Mouse (Mus musculus) Patski (cell line): ENCODE data around the gene Mbtps2. TPM values are rescaled to one million over a fixed set of nuclear protein-coding genes. Genes with fewer than 3 reads are reported as not detected.
A peak's percentile ranks its signal among the peaks of the same experiment; 100 is the strongest.

Source experiments
- ATAC-seq: fragments of 100-300 bp; one replicate; pipeline ENCODE4 v1.8.0; 2021
- CTCF ChIA-PET: fragments of 350-600 bp; sonication (Branson Sonifier 250); formaldehyde crosslinking; loops from one replicate; lab custom pipeline; 2022; ENCODE audit warnings: inconsistent platforms; lab: Charles Lee
- POLR2A ChIA-PET: fragments of 350-600 bp; sonication (Branson Sonifier 250); formaldehyde crosslinking; loops from one replicate; lab custom pipeline; 2022; ENCODE audit warnings: antibody characterized with exemption, inconsistent platforms; lab: Charles Lee
- DNase-seq: peaks from one replicate; pipeline ENCODE4 v3.0.0-alpha.2; 2011; ENCODE audit warnings: low read depth, low spot score
- H3K27me3 ChIP-seq: fragments of 371-371 bp; one replicate; pipeline ENCODE4 v1.5.1; 2021
- CTCF ChIP-seq: fragments of 100-300 bp; IDR thresholded peaks from one replicate; pipeline ENCODE4 v1.5.1; 2021
- in situ Hi-C: fragments of 300-500 bp; cut with MboI; formaldehyde crosslinking; loops from 3 replicates; pipeline ENCODE4 v1.11.1; 2018; ENCODE audit warnings: low pct_unique_long_range_greater_than_20kb, mixed read lengths
- polyA plus RNA-seq: library from polyadenylated mRNA; unstranded; gene quantifications from one replicate; pipeline ENCODE4 v1.2.3, GENCODE M21; 2021

The Mbtps2 gene
- polyA plus RNA-seq, 1 experiment from 2014 or later = 30.9 TPM

DNA sequence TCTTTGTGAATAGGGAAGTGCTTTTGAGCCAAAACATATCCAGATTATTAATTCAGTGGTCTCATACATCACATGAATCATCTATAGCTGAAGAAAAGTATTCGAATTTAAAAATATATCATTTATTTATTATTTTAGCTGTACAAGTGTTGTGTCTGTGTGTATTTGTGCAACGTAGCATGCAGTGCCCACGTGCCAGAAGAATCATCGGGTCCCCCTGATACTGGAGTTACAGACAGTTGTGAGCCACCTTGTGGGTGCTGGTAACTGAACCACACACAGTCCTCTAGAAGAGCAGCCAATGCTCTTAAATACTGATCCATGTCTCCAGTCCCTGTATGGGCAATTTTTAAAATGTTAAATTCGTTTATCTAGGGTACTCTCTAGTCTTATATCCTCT is 92.1 kb downstream of the Mbtps2 start:
- ATAC-seq = no peak
- no peak for DNase-seq
- ChIA-PET CTCF (no interaction called here), POLR2A (no interaction called here)
- in situ Hi-C loops = no loop called here
- H3K27me3 ChIP-seq = peaks cover 18% of the 10 kb centered on the region
- no peak for TF ChIP-seq CTCF

DNA sequence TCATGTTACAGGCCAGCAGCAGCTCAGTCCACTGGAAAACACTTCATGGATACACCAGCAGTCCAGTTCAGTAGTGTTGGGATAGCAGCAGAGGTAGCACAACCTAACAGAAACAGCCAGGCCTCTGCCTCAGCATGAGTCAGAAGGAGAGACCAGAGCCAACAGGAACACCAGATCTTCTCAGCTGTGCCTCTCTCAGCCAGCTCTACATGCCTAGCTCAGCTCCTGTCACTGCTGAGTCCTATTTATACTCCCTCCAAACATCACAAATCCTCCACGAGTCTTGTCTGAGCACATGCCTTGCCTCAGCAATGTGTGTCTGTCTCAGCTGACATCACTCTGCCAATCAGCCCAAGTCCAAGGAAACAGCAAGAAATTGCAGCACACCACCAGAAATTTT is 94.0 kb downstream of the Mbtps2 start:
- CTCF ChIA-PET = no interaction called here
- POLR2A ChIA-PET = no interaction called here
- H3K27me3 ChIP-seq = peaks cover 24% of the 10 kb centered on the region
- in situ Hi-C loops = no loop called here
- no peak for TF ChIP-seq CTCF
- DNase-seq = no peak
- peak; percentile 44 for ATAC-seq

DNA sequence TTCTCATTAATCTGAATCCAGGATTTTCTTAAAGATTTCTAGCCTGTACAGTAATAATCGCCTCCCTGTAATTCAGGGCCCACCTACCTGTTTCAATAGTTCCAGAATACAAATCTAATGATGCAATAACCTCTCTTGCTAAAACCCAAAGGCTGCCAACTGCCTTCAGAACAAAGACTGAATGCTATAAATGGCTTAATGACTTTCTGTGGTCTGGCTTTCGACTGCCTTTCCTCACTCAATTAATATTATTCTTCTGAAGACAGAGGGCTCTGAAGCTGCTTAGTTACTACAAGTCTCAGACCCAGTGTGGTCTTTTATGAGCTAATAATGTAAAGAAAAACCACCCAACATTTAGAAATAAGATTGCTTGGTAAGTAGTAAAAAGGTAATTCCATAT is 96.6 kb downstream of the Mbtps2 start:
- ChIA-PET POLR2A (interaction anchor here (0.6 kb wide), 1 partner anchor 95 kb away, joined by 6 read pairs; no protein-coding TSS in a partner anchor), CTCF (no interaction called here)
- in situ Hi-C loops = no loop called here
- DNase-seq (no peak), ATAC-seq (no peak)
- peaks cover 21% of the 10 kb centered on the region for H3K27me3 ChIP-seq
- no peak for TF ChIP-seq CTCF

DNA sequence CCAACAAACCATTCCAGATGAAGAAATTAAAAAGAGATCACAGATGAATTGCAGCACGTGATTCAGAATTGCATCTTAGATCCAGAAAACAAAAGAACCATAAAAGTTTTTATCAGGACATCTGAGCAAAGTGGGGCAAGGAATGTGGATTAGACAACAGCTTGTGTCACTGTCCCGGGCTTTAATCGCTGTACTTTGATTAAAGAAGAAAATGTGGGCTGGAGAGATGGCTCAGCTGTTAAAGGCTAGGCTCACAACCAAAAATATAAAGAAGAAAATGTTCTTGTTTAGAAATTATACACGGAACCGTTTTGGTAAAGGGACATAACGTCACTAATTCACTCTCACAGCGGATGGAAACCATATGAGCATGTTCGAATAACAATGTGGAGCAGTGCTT is 98.5 kb downstream of the Mbtps2 start:
- ATAC-seq (no peak), DNase-seq (no peak)
- ChIA-PET CTCF (no interaction called here), POLR2A (no interaction called here)
- in situ Hi-C loops = no loop called here
- TF ChIP-seq CTCF = no peak
- H3K27me3 ChIP-seq = peaks cover 13% of the 10 kb centered on the region

DNA sequence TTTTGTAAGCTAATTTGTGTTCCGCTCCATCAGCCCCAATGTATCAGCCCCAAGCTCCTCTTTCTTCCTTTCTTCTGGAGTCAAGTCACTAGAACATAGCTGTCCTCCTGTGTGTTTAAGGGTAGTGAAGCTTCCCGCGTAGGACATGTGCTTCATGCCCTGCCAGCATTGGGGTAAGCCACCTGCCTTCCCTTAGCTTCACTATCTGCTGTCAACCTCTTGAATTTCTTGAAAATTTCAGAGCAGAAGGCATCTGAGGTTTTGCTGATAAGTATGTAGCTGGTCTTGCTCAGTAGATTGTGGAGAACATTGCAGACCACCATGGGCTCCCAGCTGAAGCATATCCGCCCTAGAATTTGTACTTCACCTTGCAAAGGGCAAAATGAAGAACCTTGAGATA is 105.4 kb downstream of the Mbtps2 start:
- POLR2A ChIA-PET = no interaction called here
- CTCF ChIA-PET = no interaction called here
- ATAC-seq = no peak
- in situ Hi-C loops = no loop called here
- no peaks in the 10 kb centered on the region for H3K27me3 ChIP-seq
- TF ChIP-seq CTCF = no peak
- DNase-seq = no peak

DNA sequence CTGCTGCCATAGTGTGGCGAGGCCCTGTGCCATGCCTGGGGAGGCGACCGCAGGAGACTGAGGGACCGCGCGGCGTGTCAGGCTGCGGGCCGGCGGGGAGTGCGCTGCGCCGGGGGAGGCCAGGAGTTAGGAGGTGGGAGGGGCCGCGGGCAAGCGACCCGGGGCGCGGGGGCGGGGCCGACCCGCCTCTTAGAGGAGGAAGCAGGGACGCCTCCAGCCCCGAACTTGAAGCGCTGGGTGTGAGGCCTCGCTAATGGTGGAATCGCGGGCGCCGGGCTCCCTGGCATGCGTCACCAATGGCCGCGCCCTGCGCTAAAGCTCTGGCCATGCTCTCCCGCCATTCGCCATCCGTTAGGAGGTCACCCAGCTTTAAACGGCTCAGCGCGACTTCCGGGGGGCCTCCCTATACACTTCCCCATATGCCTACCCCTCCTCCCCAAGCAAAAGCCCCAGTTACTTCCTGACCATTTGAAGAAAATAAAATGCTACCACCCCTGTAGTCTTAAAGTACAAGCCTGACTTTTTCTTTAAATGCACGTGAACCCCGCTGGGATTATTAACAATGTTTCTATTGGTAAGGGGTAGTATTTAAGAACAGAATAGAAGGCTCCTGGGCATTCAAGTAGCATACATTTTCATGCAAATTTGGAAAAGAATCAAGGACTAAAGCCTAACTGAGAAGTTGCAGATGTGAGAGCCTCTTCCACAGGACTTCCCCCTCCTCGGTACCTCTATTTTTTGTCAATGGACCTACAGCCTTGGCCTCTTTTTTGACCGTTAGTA is 106.4 kb downstream of the Mbtps2 start, which contains the start of gene Sms:
Gene Sms, minus strand, starts transcription at position 344 of the 783 bp plus-strand sequence.
- TF ChIP-seq CTCF = no peak
- ChIA-PET POLR2A (no interaction called here), CTCF (no interaction called here)
- in situ Hi-C loops = no loop called here
- peak; percentile 71 for ATAC-seq
- H3K27me3 ChIP-seq = no peaks in the 10 kb centered on the region
- no peak for DNase-seq

DNA sequence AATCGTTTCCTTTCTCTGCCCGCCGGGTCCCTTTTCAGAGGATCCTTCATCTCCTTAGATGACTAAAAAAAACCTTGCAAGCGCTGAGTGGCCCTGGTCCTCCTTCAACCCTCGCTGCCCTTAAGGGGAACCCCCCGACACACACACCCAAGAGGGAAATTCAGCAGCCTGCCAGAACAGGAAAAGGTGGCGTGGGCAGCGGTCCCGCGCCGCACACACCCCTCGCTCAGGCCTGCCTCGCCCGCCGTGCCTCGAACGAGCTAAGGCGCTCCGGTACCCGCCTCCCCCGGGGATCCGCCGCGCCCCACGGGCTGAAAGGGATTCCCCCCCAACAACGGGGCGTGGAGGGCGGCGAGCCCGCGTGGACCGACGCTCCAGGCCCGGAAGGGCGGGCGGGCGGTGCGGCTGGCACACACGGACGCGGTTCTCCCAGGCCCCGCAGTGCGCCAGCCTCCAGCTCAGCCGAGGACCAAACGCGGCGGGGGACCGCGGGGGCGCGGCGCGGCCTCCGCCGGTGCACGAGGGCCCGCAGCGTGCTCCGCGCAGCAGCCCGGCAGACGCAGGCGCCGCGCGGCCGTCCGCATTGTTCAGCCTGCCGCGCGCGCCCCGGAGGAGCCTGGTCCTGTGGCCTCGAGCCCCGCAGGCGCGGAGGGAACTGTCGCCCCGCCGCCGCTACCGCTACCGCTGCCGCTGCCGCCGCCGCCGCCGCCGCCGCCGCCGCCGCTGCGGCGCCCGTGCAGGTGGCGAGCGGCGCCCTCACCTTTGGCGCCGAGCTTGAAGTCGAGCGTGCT is 107.2 kb downstream of the Mbtps2 start:
- in situ Hi-C loops = no loop called here
- ChIA-PET CTCF (no interaction called here), POLR2A (no interaction called here)
- H3K27me3 ChIP-seq = no peaks in the 10 kb centered on the region
- DNase-seq (no peak), ATAC-seq (peak; percentile 63)
- no peak for TF ChIP-seq CTCF

DNA sequence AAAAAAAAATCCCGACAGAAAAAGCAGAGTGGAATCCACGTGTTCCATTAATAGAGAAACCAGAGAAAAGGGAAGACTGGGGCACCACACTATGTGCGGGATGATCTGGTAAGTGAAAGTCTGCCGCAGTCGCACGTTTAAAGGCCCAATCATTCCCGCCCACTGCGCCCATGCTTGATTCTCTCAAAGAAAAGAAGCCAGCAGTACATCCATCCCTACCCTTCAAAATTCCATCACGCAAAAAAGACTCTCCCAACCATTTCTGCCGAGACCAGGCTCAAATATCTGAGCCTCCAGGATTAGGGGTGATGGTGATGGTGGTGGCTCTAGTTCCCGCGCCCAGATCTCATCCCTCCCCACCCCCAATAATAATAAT is 107.8 kb downstream of the Mbtps2 start:
- no peaks in the 10 kb centered on the region for H3K27me3 ChIP-seq
- CTCF ChIA-PET = no interaction called here
- TF ChIP-seq CTCF = no peak
- POLR2A ChIA-PET = interaction anchor here (0.6 kb wide), 1 partner anchor 152 kb away, joined by 6 read pairs; no protein-coding TSS in a partner anchor
- in situ Hi-C loops = no loop called here
- DNase-seq = no peak
- ATAC-seq = no peak

DNA sequence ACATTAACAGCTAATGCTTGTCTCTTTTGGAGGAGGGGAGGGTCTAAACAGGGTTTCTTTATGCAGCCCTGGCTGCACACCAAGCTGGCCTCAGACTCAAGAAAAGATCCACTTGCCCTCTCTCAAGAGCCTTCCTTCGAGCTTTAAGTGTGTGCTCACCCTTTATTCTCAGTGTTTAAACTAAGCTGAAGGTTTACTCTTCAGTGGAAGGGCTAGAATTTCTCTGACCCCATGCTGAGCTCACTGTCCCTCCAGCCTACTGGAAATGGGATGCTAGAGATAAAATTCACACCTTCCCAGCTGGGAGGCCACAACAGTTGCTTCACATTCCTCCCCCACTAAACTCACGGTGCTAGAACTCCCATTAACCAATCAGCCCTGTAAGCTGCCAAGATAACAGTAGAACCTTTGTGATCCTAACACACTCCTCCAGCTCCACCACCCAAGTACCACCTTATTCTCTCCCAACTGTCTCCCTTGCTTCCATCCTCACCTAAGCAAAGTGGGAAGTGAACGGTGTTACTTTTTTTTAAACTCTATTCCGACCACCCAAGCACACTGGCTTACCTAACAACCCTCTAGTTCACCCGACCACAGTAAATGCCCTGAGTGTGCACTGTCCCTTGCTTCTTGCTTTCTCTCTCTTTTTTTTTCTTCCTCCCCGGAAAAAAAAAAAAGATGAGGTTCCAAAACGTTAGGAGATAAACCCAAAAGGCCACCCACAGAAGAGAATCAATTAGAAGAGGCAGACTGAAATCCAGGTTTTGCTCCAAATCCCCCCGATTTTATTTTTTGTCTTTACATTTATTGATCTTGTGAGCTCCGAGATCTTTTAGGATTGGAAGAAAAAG is 108.4 kb downstream of the Mbtps2 start:
- DNase-seq = no peak
- in situ Hi-C loops = loop anchor here (10.0 kb wide), 2 partner anchors 65 to 155 kb away; no protein-coding TSS in a partner anchor
- ATAC-seq = no peak
- TF ChIP-seq CTCF = no peak
- ChIA-PET CTCF (interaction anchor here (0.8 kb wide), 1 partner anchor 154 kb away, joined by 3 read pairs; no protein-coding TSS in a partner anchor), POLR2A (interaction anchor here (0.6 kb wide), 1 partner anchor 152 kb away, joined by 6 read pairs; no protein-coding TSS in a partner anchor)
- no peaks in the 10 kb centered on the region for H3K27me3 ChIP-seq

DNA sequence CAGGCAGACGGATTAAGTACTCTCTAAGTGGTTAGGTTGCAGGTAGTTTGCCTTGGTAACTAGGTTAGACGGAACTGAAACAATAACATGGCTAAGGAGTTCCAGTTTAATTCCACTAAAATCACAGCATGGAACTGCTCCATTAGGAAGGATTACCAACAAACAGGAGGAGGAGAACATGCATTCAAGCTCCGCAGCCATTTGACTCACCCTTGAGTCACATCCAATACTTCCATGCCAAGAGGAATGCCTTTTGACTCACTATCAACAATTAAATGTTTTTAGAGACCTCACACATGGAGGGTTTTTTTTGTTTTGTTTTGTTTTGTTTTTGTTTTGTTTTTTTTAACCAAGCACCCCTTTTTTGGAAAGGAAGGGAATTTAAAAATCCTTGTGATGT is 109.7 kb downstream of the Mbtps2 start:
- no peak for TF ChIP-seq CTCF
- CTCF ChIA-PET = no interaction called here
- in situ Hi-C loops = loop anchor here (10.0 kb wide), 2 partner anchors 66 to 156 kb away; no protein-coding TSS in a partner anchor
- POLR2A ChIA-PET = no interaction called here
- ATAC-seq = no peak
- H3K27me3 ChIP-seq = peaks cover 8% of the 10 kb centered on the region
- DNase-seq = peak; percentile 9
